Mouse (Mus musculus) C2C12 (cell line): ENCODE measurements around the gene Hpn. TPM values are rescaled to one million over a fixed set of nuclear protein-coding genes. Genes with fewer than 3 reads are reported as not detected.

Source experiments
- H3K27me3 ChIP-seq: one replicate; pipeline ENCODE4 v1.6.1; 2011; ENCODE audit not compliant: control insufficient read depth, insufficient read depth, insufficient read length
- H3K36me3 ChIP-seq: one replicate; pipeline ENCODE4 v1.6.1; 2011; ENCODE audit not compliant: control insufficient read depth, insufficient read depth
- H3K4me3 ChIP-seq: one replicate; pipeline ENCODE4 v1.5.1; 2011; ENCODE audit warnings: mild to moderate bottlenecking, control low read depth; ENCODE audit not compliant: poor library complexity, insufficient read depth, severe bottlenecking
- H3K79me2 ChIP-seq: one replicate; pipeline ENCODE4 v1.6.1; 2011; ENCODE audit not compliant: control insufficient read depth, insufficient read depth
- H3K79me3 ChIP-seq: one replicate; pipeline ENCODE4 v1.6.1; 2011; ENCODE audit warnings: low read depth, control low read depth
- H3ac ChIP-seq: one replicate; pipeline ENCODE3; 2011; ENCODE audit warnings: low read depth; ENCODE audit not compliant: control insufficient read depth, insufficient read length
- CEBPB ChIP-seq: IDR thresholded peaks from one replicate; pipeline ENCODE4 v1.6.1; 2011; ENCODE audit warnings: low read depth, mild to moderate bottlenecking, control low read depth, moderate library complexity
- CTCF ChIP-seq: IDR thresholded peaks from one replicate; pipeline ENCODE4 v1.5.1; 2011; ENCODE audit not compliant: control insufficient read depth, insufficient read depth, insufficient read length
- FOSL1 ChIP-seq: IDR thresholded peaks from one replicate; pipeline ENCODE4 v1.8.0; 2011; ENCODE audit warnings: mild to moderate bottlenecking, low read length; ENCODE audit not compliant: poor library complexity, insufficient read depth, severe bottlenecking
- MAX ChIP-seq: IDR thresholded peaks from one replicate; pipeline ENCODE4 v1.6.1; 2011; ENCODE audit warnings: mild to moderate bottlenecking, control low read depth
- MYOD1 ChIP-seq: IDR thresholded peaks from one replicate; pipeline ENCODE4 v1.6.1; 2011; ENCODE audit warnings: low read depth; ENCODE audit not compliant: control insufficient read depth, insufficient read length
- MYOG ChIP-seq: IDR thresholded peaks from one replicate; pipeline ENCODE4 v1.6.1; 2011; ENCODE audit not compliant: control insufficient read depth, insufficient read length; ENCODE audit errors: extremely low read depth
- USF1 ChIP-seq: IDR thresholded peaks from one replicate; pipeline ENCODE4 v1.6.1; 2011; ENCODE audit warnings: low read depth, mild to moderate bottlenecking, control low read depth, moderate library complexity
- polyA plus RNA-seq: library from polyadenylated mRNA; unstranded; fragments of >200 nt; fragmentation: generic; extraction: Trizol; gene quantifications from one replicate; pipeline ENCODE4 v1.2.1, GENCODE M21; 2012; ENCODE audit warnings: missing spikeins

The Hpn gene
- polyA plus RNA-seq, 1 experiment, result not detected

DNA sequence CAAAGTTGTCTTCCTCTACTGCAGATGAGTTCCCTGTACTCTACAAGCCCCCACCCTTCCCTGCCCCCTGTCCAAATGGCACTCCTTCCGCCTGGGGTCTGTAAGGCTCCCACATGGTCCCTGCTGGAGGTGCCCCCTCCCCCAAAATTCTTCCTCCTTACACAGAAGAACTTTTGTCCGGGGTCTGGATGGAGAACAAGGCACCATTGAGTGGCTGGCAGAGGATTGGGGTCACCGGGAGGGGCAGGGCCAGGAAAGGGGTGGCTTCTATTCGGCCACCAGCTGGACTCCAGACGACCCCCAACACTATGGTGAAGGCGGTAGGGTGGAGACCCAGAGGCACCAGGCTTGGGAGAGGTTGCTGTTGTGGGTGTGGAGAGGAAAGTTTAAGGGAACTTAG lies 37.6 kb downstream of the Hpn start:
- Histone ChIP-seq H3K4me3 (no peak overlapping the region), H3ac (no peak overlapping the region), H3K27me3 (peaks cover 11% of the 10 kb centered on the region), H3K79me2 (no peaks in the 10 kb centered on the region), H3K36me3 (no peaks in the 10 kb centered on the region), H3K79me3 (no peaks in the 10 kb centered on the region)
- TF ChIP-seq CEBPB, result no peak
- no peak for TF ChIP-seq FOSL1

DNA sequence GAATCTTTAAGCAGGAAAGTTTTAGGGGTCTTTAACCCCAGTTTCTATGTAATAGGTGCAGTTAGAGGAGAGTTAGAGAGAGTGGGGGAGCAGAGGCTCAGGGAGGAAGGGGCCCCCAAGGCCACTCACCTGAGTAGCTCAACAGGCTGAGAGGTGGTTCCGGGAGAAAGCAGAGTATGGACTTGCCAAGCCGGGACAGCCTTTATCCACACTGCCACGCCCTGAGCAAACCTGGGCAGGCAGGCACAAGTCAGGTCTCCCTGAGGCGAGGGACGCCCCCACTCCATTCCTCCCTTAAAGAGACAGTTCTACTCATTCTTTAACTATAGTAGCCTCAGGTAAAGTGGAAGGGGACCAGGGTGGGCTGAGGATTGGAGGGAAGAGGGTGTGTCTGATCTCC lies 38.6 kb downstream of the Hpn start, which contains the start of gene Fxyd3:
TSS of gene Fxyd3 (minus strand) at position 213 of the 400 bp plus-strand sequence.
- Histone ChIP-seq H3K27me3 (peaks cover 11% of the 10 kb centered on the region), H3ac (no peak within 1 kb of the TSS), H3K4me3 (no peak within 1 kb of the TSS), H3K79me3 (no peaks in the 10 kb centered on the region), H3K79me2 (no peaks in the 10 kb centered on the region), H3K36me3 (no peaks in the 10 kb centered on the region)
- TF ChIP-seq CTCF (no peak), MYOD1 (no peak), MAX (no peak), USF1 (no peak), MYOG (no peak), CEBPB (no peak), FOSL1 (no peak)

DNA sequence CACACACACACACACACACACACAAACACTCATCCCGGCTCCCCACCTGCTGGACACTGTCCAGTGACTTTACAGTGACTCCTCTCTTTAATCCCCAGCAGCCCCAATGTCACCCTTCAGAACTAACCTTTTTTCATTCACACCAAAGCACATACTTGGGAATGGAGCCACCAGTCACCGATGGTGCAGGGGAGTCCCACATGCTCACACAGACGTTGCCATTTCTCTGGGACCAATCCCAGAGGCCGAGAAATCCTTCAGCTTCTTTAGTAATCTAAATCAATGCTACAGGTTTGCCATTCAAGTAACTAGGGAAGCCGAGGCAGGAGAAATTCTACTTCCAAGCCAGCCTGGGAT lies 40.4 kb downstream of the Hpn start:
- no peak overlapping the region for H3K4me3 ChIP-seq
- peaks cover 22% of the 10 kb centered on the region for H3K27me3 ChIP-seq
- TF ChIP-seq CEBPB (no peak), USF1 (no peak), FOSL1 (no peak), CTCF (no peak), MYOD1 (no peak), MYOG (no peak), MAX (no peak)
- no peak overlapping the region for H3ac ChIP-seq
- H3K36me3 ChIP-seq, result no peaks in the 10 kb centered on the region
- H3K79me3 ChIP-seq, result no peaks in the 10 kb centered on the region
- no peaks in the 10 kb centered on the region for H3K79me2 ChIP-seq

DNA sequence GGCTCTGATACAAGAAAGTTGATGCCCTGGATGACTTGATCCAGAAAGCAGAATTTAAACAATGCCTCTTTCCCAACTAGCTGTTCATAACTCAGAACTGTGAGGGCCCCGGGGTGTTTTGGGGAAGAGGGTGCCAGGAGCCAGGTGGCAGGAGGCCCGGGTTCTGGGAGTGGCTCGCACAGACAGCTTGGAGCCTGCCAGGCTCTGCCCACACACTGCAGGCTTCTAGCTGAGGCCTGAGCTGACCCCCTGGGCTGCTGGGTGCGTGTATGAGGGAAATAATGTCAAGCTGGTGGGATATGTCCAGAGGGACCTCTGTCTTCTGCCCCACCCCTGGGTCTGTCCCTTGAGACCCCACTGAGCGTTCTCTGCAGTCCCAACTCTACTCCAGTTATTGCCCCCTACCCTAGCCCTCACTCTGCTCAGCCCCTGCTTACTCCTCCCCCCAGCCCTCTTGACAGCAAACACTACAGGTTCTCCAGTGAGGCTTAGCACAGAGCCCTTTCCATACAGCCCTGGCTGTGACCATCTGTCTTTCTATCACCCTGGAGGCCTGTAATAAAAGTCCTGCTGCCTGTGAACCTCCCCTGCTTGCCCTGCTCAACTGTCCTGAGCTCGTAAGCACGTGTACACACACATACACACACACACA lies 40.9 kb downstream of the Hpn start:
- peaks cover 27% of the 10 kb centered on the region for H3K27me3 ChIP-seq
- no peak for TF ChIP-seq MYOD1

DNA sequence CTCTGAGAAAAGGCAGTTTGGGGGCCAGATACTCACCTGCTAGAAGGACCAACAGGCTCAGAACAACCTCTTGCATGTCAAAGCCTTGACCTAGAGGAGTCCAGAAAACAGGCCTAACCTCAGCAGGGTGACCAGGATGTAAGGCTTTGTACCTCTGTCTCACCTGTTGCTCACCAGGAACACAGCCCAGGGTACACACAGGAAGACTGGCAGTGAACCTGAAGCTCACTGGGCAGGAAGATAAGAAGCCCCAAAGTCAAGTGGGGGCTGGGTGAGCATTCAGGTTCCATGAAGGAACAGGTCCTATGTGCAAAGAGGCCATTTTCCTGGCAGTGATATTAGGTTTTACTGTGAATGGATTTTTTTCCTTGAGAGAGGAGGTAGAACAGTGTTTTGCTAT lies 41.5 kb downstream of the Hpn start:
- H3K36me3 ChIP-seq, result no peaks in the 10 kb centered on the region
- H3K79me3 ChIP-seq, result no peaks in the 10 kb centered on the region
- no peak overlapping the region for H3K4me3 ChIP-seq
- no peak overlapping the region for H3ac ChIP-seq
- no peaks in the 10 kb centered on the region for H3K79me2 ChIP-seq
- peaks cover 32% of the 10 kb centered on the region for H3K27me3 ChIP-seq
- TF ChIP-seq MYOG, result no peak
- TF ChIP-seq CEBPB, result no peak
- no peak for TF ChIP-seq FOSL1

More for the DNA sequence above, 40.9 kb downstream of the Hpn start:
- Histone ChIP-seq H3K36me3 (no peaks in the 10 kb centered on the region), H3ac (no peak overlapping the region), H3K79me2 (no peaks in the 10 kb centered on the region), H3K79me3 (no peaks in the 10 kb centered on the region), H3K4me3 (no peak overlapping the region)

DNA sequence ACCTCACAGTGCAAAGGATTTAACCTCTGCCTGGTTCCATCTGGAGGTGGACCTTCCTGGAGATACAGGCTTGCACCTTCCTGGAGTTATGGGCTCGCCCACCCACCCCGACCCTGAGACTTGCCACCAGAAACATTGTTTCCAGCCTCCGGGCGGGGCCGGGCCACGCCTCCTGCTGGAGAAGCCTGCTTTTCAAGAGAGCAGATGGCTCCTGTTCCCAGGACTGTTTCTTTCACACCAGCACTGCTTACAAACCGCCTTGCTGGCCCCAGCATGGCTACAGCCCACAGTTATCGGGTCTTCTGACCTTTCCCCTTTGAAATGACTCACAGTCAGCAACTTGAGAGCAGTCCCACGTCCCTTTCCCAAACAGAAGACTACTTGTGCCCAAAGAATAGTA lies 42.8 kb downstream of the Hpn start:
- H3ac ChIP-seq, result no peak overlapping the region
- TF ChIP-seq MAX (no peak), FOSL1 (no peak)
- H3K79me2 ChIP-seq, result no peaks in the 10 kb centered on the region
- H3K36me3 ChIP-seq, result no peaks in the 10 kb centered on the region
- peaks cover 32% of the 10 kb centered on the region for H3K27me3 ChIP-seq
- H3K79me3 ChIP-seq, result no peaks in the 10 kb centered on the region
- H3K4me3 ChIP-seq, result no peak overlapping the region
